Mouse (Mus musculus) embryonic facial prominence, embryonic 15.5 days (tissue): Measurements from ENCODE around the gene Vps41. TPM values are rescaled to one million over a fixed set of nuclear protein-coding genes. Genes with fewer than 3 reads are reported as not detected.

Experiments
- ATAC-seq: fragments of 200-750 bp; cut with Nextera tagmentation; 2 replicates; pipeline ENCODE4 v1.8.0; 2017; ENCODE audit warnings: low read depth, moderate TSS enrichment; ENCODE audit not compliant: insufficient number of reproducible peaks, low FRiP score, low TSS enrichment
- H3K27ac ChIP-seq: fragments of 300-500 bp; sonication (generic); replicated peaks from 2 replicates; pipeline ENCODE4 v1.5.1; 2015; ENCODE audit warnings: mild to moderate bottlenecking, inconsistent platforms
- H3K27me3 ChIP-seq: fragments of 300-500 bp; sonication (generic); 2 replicates; pipeline ENCODE4 v1.6.1; 2015; ENCODE audit warnings: inconsistent platforms
- H3K36me3 ChIP-seq: fragments of 300-500 bp; sonication (generic); 2 replicates; pipeline ENCODE4 v1.6.1; 2015; ENCODE audit warnings: mild to moderate bottlenecking, inconsistent platforms
- H3K4me1 ChIP-seq: fragments of 300-500 bp; sonication (generic); 2 replicates; pipeline ENCODE4 v1.6.1; 2015; ENCODE audit warnings: inconsistent platforms
- H3K4me2 ChIP-seq: fragments of 300-500 bp; sonication (generic); replicated peaks from 2 replicates; pipeline ENCODE4 v1.6.1; 2015; ENCODE audit warnings: mild to moderate bottlenecking, inconsistent platforms
- H3K4me3 ChIP-seq: fragments of 300-500 bp; sonication (generic); replicated peaks from 2 replicates; pipeline ENCODE4 v1.5.1; 2015; ENCODE audit warnings: mild to moderate bottlenecking, inconsistent platforms
- H3K9ac ChIP-seq: fragments of 300-500 bp; sonication (generic); 2 replicates; pipeline ENCODE4 v1.6.1; 2015; ENCODE audit warnings: inconsistent platforms
- H3K9me3 ChIP-seq: fragments of 300-500 bp; sonication (generic); replicated peaks from 2 replicates; pipeline ENCODE4 v1.6.1; 2016; ENCODE audit warnings: inconsistent platforms
- WGBS: fragments of 180-500 bp; shearing (Covaris S2); methylation state at CpG from one replicate; pipeline ENCODE4 v1.1.7; 2015; 5-methylcytosine and 5-hydroxymethylcytosine counted together
- polyA plus RNA-seq: library from polyadenylated mRNA; unstranded; fragments of >200 nt; fragmentation: Nextera tagmentation; extraction: Ambion mirVana; gene quantifications from 2 replicates; pipeline ENCODE4 v1.2.1, GENCODE M21; 2015

Gene Vps41
- polyA plus RNA-seq, 1 experiment from 2014 or later, result 68.5 TPM

DNA sequence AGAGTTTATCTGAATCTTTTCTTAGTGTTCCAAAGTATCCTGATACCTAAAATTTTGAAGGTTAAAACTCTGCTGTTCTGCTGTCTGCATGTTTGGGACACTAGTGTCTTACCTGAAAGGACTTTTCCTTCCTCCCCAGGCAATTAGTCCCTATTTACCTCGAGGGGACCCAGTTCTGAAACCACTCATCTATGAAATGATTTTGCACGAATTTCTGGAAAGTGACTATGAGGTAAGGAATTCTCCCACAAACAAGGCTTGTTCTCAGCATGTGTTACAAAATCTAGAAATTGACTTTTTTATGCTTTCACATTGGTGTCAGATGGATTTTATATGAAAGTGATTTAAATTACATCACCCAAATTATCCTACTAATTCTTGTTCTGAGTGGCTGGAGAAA, 123.9 kb downstream of the Vps41 start:
- H3K36me3 ChIP-seq, result no peaks in the 10 kb centered on the region
- no peak for ATAC-seq
- no peaks in the 10 kb centered on the region for H3K9me3 ChIP-seq
- no peak overlapping the region for H3K9ac ChIP-seq
- H3K4me2 ChIP-seq, result no peak overlapping the region
- H3K27ac ChIP-seq, result no peak overlapping the region
- H3K4me3 ChIP-seq, result no peak overlapping the region
- WGBS, result 64% methylated on average over 2 of the region's 2 CpGs
- H3K4me1 ChIP-seq, result no peaks in the 10 kb centered on the region
- no peaks in the 10 kb centered on the region for H3K27me3 ChIP-seq

DNA sequence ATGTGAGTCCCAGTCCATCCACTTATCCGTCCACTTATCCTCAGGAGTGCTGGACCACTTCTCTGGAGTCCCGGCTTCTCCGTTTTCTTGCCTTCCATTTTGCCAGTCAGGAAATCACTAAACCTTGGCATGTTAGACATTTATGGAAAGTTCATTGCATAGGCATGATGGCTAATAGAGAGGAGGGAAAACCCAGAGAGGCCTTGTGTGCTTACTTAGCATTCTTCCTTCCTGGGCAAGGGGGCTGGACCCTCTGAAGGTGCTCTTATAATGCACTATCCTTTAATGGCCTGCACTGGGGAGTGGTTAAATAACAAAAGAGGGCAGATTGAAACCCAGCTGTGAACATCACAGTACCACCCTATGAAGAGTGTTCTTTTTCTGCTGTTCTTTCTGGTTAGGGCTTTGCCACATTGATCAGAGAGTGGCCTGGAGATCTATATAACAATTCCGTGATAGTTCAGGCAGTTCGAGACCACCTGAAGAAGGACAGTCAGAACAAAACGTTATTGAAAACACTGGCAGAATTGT, 124.7 kb downstream of the Vps41 start:
- H3K9me3 ChIP-seq, result no peaks in the 10 kb centered on the region
- 90% methylated on average over 6 of the region's 6 CpGs for WGBS
- H3K27me3 ChIP-seq, result no peaks in the 10 kb centered on the region
- ATAC-seq, result no peak
- no peak overlapping the region for H3K4me2 ChIP-seq
- no peak overlapping the region for H3K27ac ChIP-seq
- H3K4me1 ChIP-seq, result no peaks in the 10 kb centered on the region
- H3K36me3 ChIP-seq, result no peaks in the 10 kb centered on the region
- no peak overlapping the region for H3K9ac ChIP-seq
- H3K4me3 ChIP-seq, result no peak overlapping the region

DNA sequence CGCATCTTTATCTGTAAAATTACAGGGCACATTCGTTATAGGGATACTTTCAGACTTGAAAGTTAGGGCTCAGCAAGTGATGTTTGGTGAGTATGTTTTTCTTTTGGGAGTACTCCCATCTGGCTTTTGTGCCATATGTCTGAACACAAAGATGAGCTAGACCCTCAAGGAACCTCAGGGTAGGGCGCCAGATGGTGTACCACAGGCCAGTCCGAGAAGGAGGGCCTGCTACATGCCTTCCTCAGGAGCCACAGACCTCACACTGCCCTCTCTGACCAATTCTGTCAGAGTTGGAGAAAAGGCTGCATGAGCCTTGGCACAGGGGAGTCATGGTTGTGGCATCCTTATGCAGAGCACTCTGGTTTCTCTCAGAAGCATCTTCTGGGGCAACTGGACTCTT, 125.5 kb downstream of the Vps41 start:
- Histone ChIP-seq H3K36me3 (no peaks in the 10 kb centered on the region), H3K4me3 (no peak overlapping the region), H3K27ac (no peak overlapping the region), H3K4me2 (no peak overlapping the region), H3K9me3 (no peaks in the 10 kb centered on the region), H3K9ac (no peak overlapping the region), H3K4me1 (no peaks in the 10 kb centered on the region), H3K27me3 (no peaks in the 10 kb centered on the region)
- 88% methylated on average over 4 of the region's 4 CpGs for WGBS
- no peak for ATAC-seq

DNA sequence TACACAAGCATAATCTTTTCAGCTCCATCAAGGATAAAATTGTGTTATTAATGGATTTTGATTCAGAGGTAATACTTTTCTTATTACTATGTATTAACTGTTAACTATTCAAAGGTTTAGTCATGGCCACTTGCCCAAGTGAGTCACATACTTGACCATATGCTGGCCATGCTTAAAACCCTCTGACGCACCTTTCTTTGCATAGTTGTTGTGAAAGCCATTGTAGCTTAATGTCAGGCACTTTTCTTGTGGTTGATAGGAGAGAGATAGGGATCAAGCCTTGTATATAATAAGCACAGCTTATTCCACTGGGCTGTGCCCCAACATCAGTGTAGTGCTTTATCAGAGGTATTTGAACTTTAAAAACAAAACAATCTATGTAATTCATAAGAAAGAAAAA, 126.5 kb downstream of the Vps41 start:
- no peaks in the 10 kb centered on the region for H3K9me3 ChIP-seq
- no peak overlapping the region for H3K27ac ChIP-seq
- ATAC-seq, result no peak
- H3K36me3 ChIP-seq, result 0 out of 2 replicates have a peak, but pooled peaks cover under 1% of the 10 kb centered on the region
- no peak overlapping the region for H3K4me3 ChIP-seq
- 84% methylated on average over 1 of the region's 1 CpGs for WGBS
- H3K4me2 ChIP-seq, result no peak overlapping the region
- H3K27me3 ChIP-seq, result no peaks in the 10 kb centered on the region
- H3K9ac ChIP-seq, result no peak overlapping the region
- no peaks in the 10 kb centered on the region for H3K4me1 ChIP-seq

DNA sequence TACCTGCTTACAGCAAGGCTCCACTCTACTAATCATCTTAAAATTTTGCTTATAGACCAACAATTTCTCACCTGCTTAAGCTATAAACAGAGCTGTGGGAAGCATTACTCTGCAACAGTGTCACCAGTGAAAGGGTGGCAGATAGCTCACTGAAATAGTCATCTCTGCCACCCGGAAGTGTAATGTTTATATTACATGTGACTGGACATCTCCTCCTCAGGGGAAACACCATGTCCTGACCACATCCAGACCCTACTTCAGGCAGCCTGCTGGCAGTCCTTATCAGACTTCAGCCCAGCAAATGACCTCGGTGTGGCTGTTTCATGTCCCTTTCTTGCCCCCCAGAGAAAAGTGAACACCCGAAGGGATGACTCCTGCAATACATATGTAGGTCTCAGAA, 130.3 kb downstream of the Vps41 start:
- H3K9ac ChIP-seq, result no peak overlapping the region
- H3K36me3 ChIP-seq, result 0 out of 2 replicates have a peak, but pooled peaks cover 4% of the 10 kb centered on the region
- H3K27me3 ChIP-seq, result no peaks in the 10 kb centered on the region
- no peak overlapping the region for H3K4me2 ChIP-seq
- WGBS, result 77% methylated on average over 3 of the region's 3 CpGs
- H3K4me1 ChIP-seq, result no peaks in the 10 kb centered on the region
- no peak overlapping the region for H3K27ac ChIP-seq
- H3K4me3 ChIP-seq, result no peak overlapping the region
- ATAC-seq, result no peak
- no peaks in the 10 kb centered on the region for H3K9me3 ChIP-seq

DNA sequence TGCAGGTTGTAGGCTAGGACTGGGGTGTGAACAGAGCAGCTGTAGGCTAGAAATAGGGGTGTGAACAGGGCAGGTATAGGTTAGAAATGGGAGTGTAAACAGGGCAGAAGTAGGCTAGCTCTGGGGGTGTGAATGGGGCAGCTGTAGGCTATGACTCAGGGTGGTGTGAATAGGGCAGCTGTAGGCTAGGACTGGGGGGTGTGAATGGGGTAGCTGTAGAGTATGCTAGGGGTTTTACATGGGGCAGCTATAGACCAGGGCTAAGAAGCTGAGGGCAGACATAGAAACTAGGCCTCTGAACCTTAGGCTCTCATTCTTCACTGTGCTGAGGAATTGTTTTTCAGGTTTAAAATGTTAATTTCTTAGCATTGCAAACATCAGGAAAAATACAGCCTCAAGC, 132.5 kb downstream of the Vps41 start:
- H3K9me3 ChIP-seq, result no peaks in the 10 kb centered on the region
- H3K27ac ChIP-seq, result no peak overlapping the region
- H3K4me2 ChIP-seq, result no peak overlapping the region
- 0 out of 2 replicates have a peak, but pooled peaks cover 4% of the 10 kb centered on the region for H3K36me3 ChIP-seq
- H3K27me3 ChIP-seq, result no peaks in the 10 kb centered on the region
- H3K4me3 ChIP-seq, result no peak overlapping the region
- no peaks in the 10 kb centered on the region for H3K4me1 ChIP-seq
- no peak overlapping the region for H3K9ac ChIP-seq
- no peak for ATAC-seq

DNA sequence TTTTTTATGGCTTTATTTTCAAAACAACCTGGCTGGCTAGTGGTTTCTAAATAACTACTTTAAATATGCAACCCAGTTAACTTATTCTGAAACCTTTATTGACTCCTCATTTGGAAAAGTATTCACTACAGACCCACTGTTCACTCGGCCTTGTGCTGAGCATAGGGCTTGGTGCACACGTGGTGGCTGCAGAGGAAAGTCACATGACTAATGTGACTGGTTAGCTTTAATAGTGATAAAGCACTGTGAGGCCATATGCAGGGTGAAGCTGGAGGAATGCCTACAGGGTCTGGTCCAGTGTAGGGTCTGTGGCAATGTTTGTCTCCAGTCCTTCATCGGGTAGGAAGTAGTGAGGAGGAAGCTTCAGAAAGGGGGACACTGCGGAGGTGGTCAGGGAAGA, 134.1 kb downstream of the Vps41 start:
- H3K9ac ChIP-seq, result no peak overlapping the region
- WGBS, result 79% methylated on average over 4 of the region's 4 CpGs
- 0 out of 2 replicates have a peak, but pooled peaks cover 4% of the 10 kb centered on the region for H3K36me3 ChIP-seq
- no peaks in the 10 kb centered on the region for H3K27me3 ChIP-seq
- H3K4me3 ChIP-seq, result no peak overlapping the region
- no peak for ATAC-seq
- H3K27ac ChIP-seq, result no peak overlapping the region
- no peak overlapping the region for H3K4me2 ChIP-seq
- H3K4me1 ChIP-seq, result no peaks in the 10 kb centered on the region
- H3K9me3 ChIP-seq, result no peaks in the 10 kb centered on the region

DNA sequence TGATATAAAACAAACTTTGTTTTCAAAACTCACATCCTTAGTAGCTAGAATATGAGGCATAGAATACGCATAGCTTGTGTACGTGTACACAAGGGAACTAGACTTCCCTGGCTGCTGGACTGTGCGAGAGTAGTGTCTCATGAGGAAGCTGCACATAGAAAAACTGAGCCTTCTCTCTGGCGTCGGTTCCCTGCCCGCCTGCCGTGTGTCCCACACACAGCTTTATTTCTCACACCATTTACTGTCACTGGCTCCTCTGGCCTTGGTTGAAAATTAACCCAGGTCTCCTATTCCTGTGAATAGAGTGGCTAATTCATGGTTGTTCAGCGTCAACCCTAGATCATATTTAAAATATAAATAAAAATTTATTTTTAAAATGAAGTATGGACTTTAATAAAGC, 135.6 kb downstream of the Vps41 start:
- H3K9ac ChIP-seq, result no peak overlapping the region
- no peak for ATAC-seq
- H3K9me3 ChIP-seq, result no peaks in the 10 kb centered on the region
- no peak overlapping the region for H3K4me3 ChIP-seq
- 87% methylated on average over 8 of the region's 8 CpGs for WGBS
- H3K27ac ChIP-seq, result no peak overlapping the region
- no peaks in the 10 kb centered on the region for H3K4me1 ChIP-seq
- 0 out of 2 replicates have a peak, but pooled peaks cover 4% of the 10 kb centered on the region for H3K36me3 ChIP-seq
- H3K4me2 ChIP-seq, result no peak overlapping the region
- H3K27me3 ChIP-seq, result no peaks in the 10 kb centered on the region

DNA sequence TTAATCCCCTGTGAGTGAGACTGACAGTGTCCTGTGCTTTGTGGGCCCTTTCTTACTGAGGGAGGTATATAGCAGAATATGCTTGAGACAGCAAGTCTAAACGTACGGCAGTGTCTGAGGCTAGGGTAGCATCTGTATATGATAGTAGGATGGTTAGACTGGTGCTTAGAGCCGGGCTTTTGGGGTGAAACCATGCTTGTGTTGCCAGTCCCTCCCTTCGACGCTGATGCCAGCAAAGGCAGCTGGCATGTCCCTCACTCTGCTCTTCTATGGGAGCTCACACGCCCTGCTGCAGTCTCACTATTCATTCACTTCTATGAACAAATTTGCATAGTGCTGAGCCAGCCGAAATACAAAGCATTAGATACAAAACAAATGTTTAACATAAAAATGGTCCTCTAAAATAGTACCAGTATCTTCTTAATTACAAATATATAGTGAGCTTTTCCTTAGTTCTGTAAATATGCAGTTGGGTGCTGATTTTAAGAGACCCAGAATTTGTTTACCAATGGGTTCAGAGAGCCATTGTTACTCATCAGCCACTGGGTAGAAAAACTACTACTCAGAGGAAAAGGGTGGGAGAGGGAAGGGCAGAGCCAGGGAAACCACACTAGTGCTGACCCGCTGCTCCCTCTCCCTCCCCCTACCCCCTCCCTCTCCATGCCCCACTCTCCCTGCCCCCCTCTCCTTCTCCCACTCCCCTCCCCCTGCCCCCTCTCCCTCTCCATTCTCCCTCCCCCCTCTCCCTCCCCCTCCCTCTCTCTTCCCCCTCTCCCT, 139.1 kb downstream of the Vps41 start:
- Histone ChIP-seq H3K9ac (no peak overlapping the region), H3K36me3 (0 out of 2 replicates have a peak, but pooled peaks cover 10% of the 10 kb centered on the region), H3K4me3 (no peak overlapping the region), H3K27ac (no peak overlapping the region), H3K9me3 (no peaks in the 10 kb centered on the region), H3K4me2 (no peak overlapping the region), H3K27me3 (no peaks in the 10 kb centered on the region), H3K4me1 (no peaks in the 10 kb centered on the region)
- no peak for ATAC-seq
- 55% methylated on average over 8 of the region's 8 CpGs for WGBS

DNA sequence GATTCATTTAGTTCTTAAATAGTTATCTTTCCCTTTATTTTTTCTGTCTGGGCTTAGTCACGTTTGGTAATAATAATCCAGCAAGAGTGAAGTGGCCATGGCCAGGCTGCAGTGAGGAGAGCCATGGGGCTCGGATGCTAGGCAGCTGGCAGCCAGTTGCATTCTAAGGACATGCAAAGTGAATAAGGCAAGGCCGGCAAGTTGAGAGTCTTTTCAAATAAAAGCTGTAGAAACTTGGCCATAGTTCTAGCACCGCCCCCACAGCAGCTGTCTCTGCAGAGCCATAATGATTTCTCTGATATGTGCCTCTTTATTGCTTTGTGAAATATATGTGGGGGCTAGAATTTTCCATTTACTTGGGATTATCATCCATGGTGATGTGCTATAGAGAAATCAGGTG, 141.1 kb downstream of the Vps41 start:
- WGBS, result 65% methylated on average over 4 of the region's 4 CpGs
- Histone ChIP-seq H3K9ac (no peak overlapping the region), H3K36me3 (peaks cover 15% of the 10 kb centered on the region; the same call in 1 of the 2 replicates), H3K4me1 (no peaks in the 10 kb centered on the region), H3K4me2 (no peak overlapping the region), H3K27me3 (no peaks in the 10 kb centered on the region), H3K9me3 (no peaks in the 10 kb centered on the region), H3K27ac (no peak overlapping the region), H3K4me3 (no peak overlapping the region)
- ATAC-seq, result no peak

DNA sequence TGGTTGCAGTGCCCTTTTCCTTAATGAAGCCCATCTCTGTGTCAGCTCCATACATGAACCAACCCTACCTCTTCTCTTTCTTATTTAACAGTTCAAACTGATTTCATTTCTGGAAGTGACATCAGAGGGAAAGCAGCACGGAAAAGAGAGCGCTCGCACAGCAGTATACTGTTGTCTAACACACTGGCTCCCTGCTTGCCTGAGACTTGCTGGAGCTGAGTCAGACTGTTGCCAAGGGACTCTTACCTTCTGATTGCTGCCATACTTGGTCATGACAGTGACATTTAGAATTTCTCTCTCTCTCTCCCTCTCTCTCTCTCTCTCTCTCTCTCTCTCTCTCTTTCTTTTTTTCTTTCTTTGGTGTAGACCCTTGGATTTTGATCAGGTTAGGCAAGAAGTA, 142.3 kb downstream of the Vps41 start:
- ATAC-seq, result no peak
- Histone ChIP-seq H3K27me3 (no peaks in the 10 kb centered on the region), H3K36me3 (peaks cover 18% of the 10 kb centered on the region; the same call in 1 of the 2 replicates), H3K4me1 (no peaks in the 10 kb centered on the region), H3K9ac (no peak overlapping the region), H3K27ac (no peak overlapping the region), H3K4me3 (no peak overlapping the region), H3K4me2 (no peak overlapping the region), H3K9me3 (no peaks in the 10 kb centered on the region)
- 90% methylated on average over 3 of the region's 3 CpGs for WGBS

DNA sequence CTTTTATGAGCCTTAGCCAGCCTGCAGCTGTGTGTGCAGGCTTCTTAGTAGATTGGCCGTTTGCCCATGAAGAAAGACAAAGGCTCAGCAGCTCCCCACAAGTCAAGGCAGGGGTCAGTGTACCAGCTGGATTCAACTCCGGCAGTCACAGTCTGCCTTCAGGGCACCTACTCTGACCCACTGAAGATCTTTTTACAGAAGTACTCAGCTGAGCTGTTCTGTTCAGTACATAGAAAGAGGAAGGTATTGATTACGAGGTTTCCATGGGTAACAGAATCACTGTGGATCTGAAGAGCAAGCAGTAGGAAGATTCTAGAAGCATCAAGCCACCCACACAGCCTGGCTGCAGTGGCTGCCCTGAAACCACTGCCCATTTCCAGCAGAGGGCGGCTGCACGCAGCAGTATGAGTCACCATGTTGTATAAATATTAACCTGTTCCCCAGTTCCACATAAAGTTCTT, 151.0 kb downstream of the Vps41 start:
- H3K9me3 ChIP-seq, result no peaks in the 10 kb centered on the region
- ATAC-seq, result peak; percentile 63; the same call in 1 of the 2 replicates
- no peaks in the 10 kb centered on the region for H3K4me1 ChIP-seq
- H3K36me3 ChIP-seq, result 0 out of 2 replicates have a peak, but pooled peaks cover 10% of the 10 kb centered on the region
- H3K4me3 ChIP-seq, result no peak overlapping the region
- H3K27me3 ChIP-seq, result no peaks in the 10 kb centered on the region
- no peak overlapping the region for H3K9ac ChIP-seq
- 32% methylated on average over 5 of the region's 5 CpGs for WGBS
- no peak overlapping the region for H3K4me2 ChIP-seq
- H3K27ac ChIP-seq, result no peak overlapping the region
